Mouse (Mus musculus) cortical plate, adult 2 months (tissue): ENCODE measurements at regions not wholly inside any gene's neighbourhood (a gene's known extent, or its start where the extent isn't known, plus 50 kb on each side); places are given as distances from the start of the nearest gene placed in this dataset.

Experiments
- CTCF ChIP-seq: fragments of 200-500 bp; IDR thresholded peaks from 2 replicates; pipeline ENCODE4 v1.5.1; 2011; ENCODE audit warnings: mild to moderate bottlenecking, control low read depth, low read length; ENCODE audit not compliant: insufficient read depth; ENCODE audit errors: extremely low read depth
- POLR2A ChIP-seq: fragments of 200-500 bp; IDR thresholded peaks from 2 replicates; pipeline ENCODE4 v1.6.1; 2011; ENCODE audit warnings: mild to moderate bottlenecking, low read length, control low read depth; ENCODE audit not compliant: insufficient read depth; ENCODE audit errors: extremely low read depth

GRCm38 (mm10) chr15:67030975-67031374 lies 530.3 kb upstream of the Lrrc6 start:
- TF ChIP-seq CTCF (no peak), POLR2A (no peak)
